Mouse (Mus musculus) limb, embryonic 13.5 days (tissue): ENCODE data around the gene Kcnk18. TPM values are rescaled to one million over a fixed set of nuclear protein-coding genes. Genes with fewer than 3 reads are reported as not detected.

Experiments used
- ATAC-seq: fragments of 200-750 bp; cut with Nextera tagmentation; 2 replicates; pipeline ENCODE4 v1.8.0; 2017; ENCODE audit warnings: low read depth, moderate number of reproducible peaks, moderate TSS enrichment; ENCODE audit not compliant: low FRiP score
- H3K27ac ChIP-seq: fragments of 300-500 bp; sonication (generic); 2 replicates; pipeline ENCODE4 v1.5.1; 2015; ENCODE audit warnings: inconsistent platforms, mild to moderate bottlenecking, moderate library complexity
- H3K27me3 ChIP-seq: fragments of 300-500 bp; sonication (generic); 2 replicates; pipeline ENCODE4 v1.6.1; 2015; ENCODE audit warnings: mild to moderate bottlenecking, inconsistent platforms
- H3K36me3 ChIP-seq: fragments of 300-500 bp; sonication (generic); 2 replicates; pipeline ENCODE4 v1.6.1; 2015; ENCODE audit warnings: inconsistent platforms, mild to moderate bottlenecking, moderate library complexity
- H3K4me1 ChIP-seq: fragments of 300-500 bp; sonication (generic); 2 replicates; pipeline ENCODE4 v1.6.1; 2015; ENCODE audit warnings: inconsistent platforms
- H3K4me2 ChIP-seq: fragments of 300-500 bp; sonication (generic); replicated peaks from 2 replicates; pipeline ENCODE4 v1.6.1; 2015; ENCODE audit warnings: inconsistent platforms, mild to moderate bottlenecking, moderate library complexity
- H3K4me3 ChIP-seq: fragments of 300-500 bp; sonication (generic); 2 replicates; pipeline ENCODE4 v1.5.1; 2015; ENCODE audit warnings: moderate library complexity, mild to moderate bottlenecking, inconsistent platforms
- H3K9ac ChIP-seq: fragments of 300-500 bp; sonication (generic); 2 replicates; pipeline ENCODE4 v1.6.1; 2015; ENCODE audit warnings: mild to moderate bottlenecking, inconsistent platforms
- H3K9me3 ChIP-seq: fragments of 300-500 bp; sonication (generic); 2 replicates; pipeline ENCODE4 v1.6.1; 2016; ENCODE audit warnings: inconsistent platforms
- WGBS: fragments of 180-500 bp; shearing (Covaris S2); methylation state at CpG from one replicate; pipeline ENCODE4 v1.1.7; 2015; 5-methylcytosine and 5-hydroxymethylcytosine counted together
- polyA plus RNA-seq: library from polyadenylated mRNA; unstranded; fragments of >200 nt; fragmentation: Nextera tagmentation; extraction: Ambion mirVana; gene quantifications from 2 replicates; pipeline ENCODE4 v1.2.1, GENCODE M21; 2015

Kcnk18 gene
- polyA plus RNA-seq, 1 experiment from 2014 or later, result 0.04 TPM

GRCm38 (mm10) chr19:59263171-59263570, 44.2 kb downstream of the Kcnk18 start:
- H3K9ac ChIP-seq, result no peak overlapping the region
- peaks cover 23% of the 10 kb centered on the region for H3K4me1 ChIP-seq
- H3K9me3 ChIP-seq, result no peaks in the 10 kb centered on the region
- H3K36me3 ChIP-seq, result no peaks in the 10 kb centered on the region
- H3K27ac ChIP-seq, result no peak overlapping the region
- peaks cover 37% of the 10 kb centered on the region for H3K27me3 ChIP-seq
- no peak overlapping the region for H3K4me2 ChIP-seq
- 88% methylated on average over 9 of the region's 9 CpGs for WGBS
- H3K4me3 ChIP-seq, result no peak overlapping the region
- no peak for ATAC-seq

GRCm38 (mm10) chr19:59264838-59265532, 46.0 kb downstream of the Kcnk18 start:
- no peak for ATAC-seq
- H3K27ac ChIP-seq, result no peak overlapping the region
- no peaks in the 10 kb centered on the region for H3K36me3 ChIP-seq
- H3K9me3 ChIP-seq, result no peaks in the 10 kb centered on the region
- no peak overlapping the region for H3K4me2 ChIP-seq
- 78% methylated on average over 9 of the region's 9 CpGs for WGBS
- no peak overlapping the region for H3K4me3 ChIP-seq
- H3K9ac ChIP-seq, result no peak overlapping the region
- peaks cover 23% of the 10 kb centered on the region for H3K4me1 ChIP-seq
- H3K27me3 ChIP-seq, result peaks cover 37% of the 10 kb centered on the region

- no peaks in the 10 kb centered on the region for H3K9me3 ChIP-seq
- H3K4me3 ChIP-seq, result no peak overlapping the region
- peaks cover 28% of the 10 kb centered on the region for H3K27me3 ChIP-seq
- H3K27ac ChIP-seq, result no peak overlapping the region
- H3K9ac ChIP-seq, result no peak overlapping the region
- peaks cover 15% of the 10 kb centered on the region for H3K4me1 ChIP-seq
- WGBS, result 67% methylated on average over 6 of the region's 6 CpGs
- no peaks in the 10 kb centered on the region for H3K36me3 ChIP-seq
- H3K4me2 ChIP-seq, result no peak overlapping the region
- no peak for ATAC-seq
Observed at GRCm38 (mm10) chr19:59265907-59266306, 46.9 kb downstream of the Kcnk18 start.

- H3K4me2 ChIP-seq, result no peak overlapping the region
- 9% methylated on average over 5 of the region's 5 CpGs for WGBS
- peaks cover 9% of the 10 kb centered on the region; the same call in 1 of the 2 replicates for H3K4me1 ChIP-seq
- no peak overlapping the region for H3K27ac ChIP-seq
- no peak overlapping the region for H3K9ac ChIP-seq
- H3K9me3 ChIP-seq, result no peaks in the 10 kb centered on the region
- ATAC-seq, result no peak
- H3K27me3 ChIP-seq, result peaks cover 12% of the 10 kb centered on the region
- H3K4me3 ChIP-seq, result no peak overlapping the region
- H3K36me3 ChIP-seq, result no peaks in the 10 kb centered on the region
Observed at GRCm38 (mm10) chr19:59267417-59267963, 48.5 kb downstream of the Kcnk18 start.

GRCm38 (mm10) chr19:59273190-59273589, 54.2 kb downstream of the Kcnk18 start:
- WGBS, result 95% methylated on average over 7 of the region's 7 CpGs
- ATAC-seq, result no peak
- Histone ChIP-seq H3K27me3 (no peaks in the 10 kb centered on the region), H3K9ac (no peak overlapping the region), H3K4me3 (no peak overlapping the region), H3K4me1 (no peaks in the 10 kb centered on the region), H3K9me3 (no peaks in the 10 kb centered on the region), H3K4me2 (no peak overlapping the region), H3K27ac (no peak overlapping the region), H3K36me3 (no peaks in the 10 kb centered on the region)

- no peak for ATAC-seq
- no peak overlapping the region for H3K4me3 ChIP-seq
- no peaks in the 10 kb centered on the region for H3K36me3 ChIP-seq
- no peak overlapping the region for H3K27ac ChIP-seq
- no peak overlapping the region for H3K9ac ChIP-seq
- H3K4me2 ChIP-seq, result no peak overlapping the region
- no peaks in the 10 kb centered on the region for H3K9me3 ChIP-seq
- no peaks in the 10 kb centered on the region for H3K4me1 ChIP-seq
- no peaks in the 10 kb centered on the region for H3K27me3 ChIP-seq
- WGBS, result 82% methylated on average over 7 of the region's 7 CpGs
Observed at GRCm38 (mm10) chr19:59276354-59276753, 57.3 kb downstream of the Kcnk18 start.

- H3K36me3 ChIP-seq, result no peaks in the 10 kb centered on the region
- H3K4me3 ChIP-seq, result no peak overlapping the region
- no peak overlapping the region for H3K27ac ChIP-seq
- H3K27me3 ChIP-seq, result no peaks in the 10 kb centered on the region
- H3K4me2 ChIP-seq, result no peak overlapping the region
- no peaks in the 10 kb centered on the region for H3K9me3 ChIP-seq
- no peak for ATAC-seq
- H3K4me1 ChIP-seq, result no peaks in the 10 kb centered on the region
- no peak overlapping the region for H3K9ac ChIP-seq
Observed at GRCm38 (mm10) chr19:59280841-59281240, 61.8 kb downstream of the Kcnk18 start.

- Histone ChIP-seq H3K27ac (no peak overlapping the region), H3K9me3 (no peaks in the 10 kb centered on the region), H3K9ac (no peak overlapping the region), H3K4me2 (no peak overlapping the region), H3K36me3 (peaks cover 4% of the 10 kb centered on the region; the same call in 1 of the 2 replicates), H3K4me3 (no peak overlapping the region), H3K4me1 (no peaks in the 10 kb centered on the region), H3K27me3 (no peaks in the 10 kb centered on the region)
- ATAC-seq, result no peak
- 91% methylated on average over 3 of the region's 3 CpGs for WGBS
Observed at GRCm38 (mm10) chr19:59282001-59282400, 63.0 kb downstream of the Kcnk18 start.

Other genes with a start within 250 kb of the Kcnk18 start
- 1.9 and 2.0 TPM in 2 replicates for gene Shtn1, start 143.1 kb upstream of the Kcnk18 start, polyA plus RNA-seq
- gene Vax1, start 49.2 kb upstream of the Kcnk18 start, polyA plus RNA-seq, result 0.14 TPM in 1 of 2 replicates, not detected in the other
- gene Slc18a2, start 41.7 kb downstream of the Kcnk18 start, polyA plus RNA-seq, result 8.5 and 9.1 TPM in 2 replicates
- gene Rps12-ps3, start 103.1 kb downstream of the Kcnk18 start, polyA plus RNA-seq, result 13.8 and 22.6 TPM in 2 replicates
- gene Pdzd8, start 126.6 kb downstream of the Kcnk18 start, polyA plus RNA-seq, result 11.4 and 11.8 TPM in 2 replicates
- gene Emx2, start 239.2 kb downstream of the Kcnk18 start, polyA plus RNA-seq, result 18.7 and 18.9 TPM in 2 replicates